Mouse (Mus musculus) skeletal muscle tissue, adult 2 months (tissue): ENCODE measurements around the gene Ttc28.

ENCODE experiments used
- DNase-seq: peaks from one replicate; pipeline ENCODE4 v3.0.0-alpha.2; 2012; ENCODE audit warnings: low read depth, low spot score

The Ttc28 gene

GRCm38 (mm10) chr5:111267100-111267499, 387.5 kb downstream of the Ttc28 start:
- peak; percentile 40 for DNase-seq

- DNase-seq: no peak
Measured at GRCm38 (mm10) chr5:111268852-111269251, 389.2 kb downstream of the Ttc28 start.

GRCm38 (mm10) chr5:111269613-111270205, 390.1 kb downstream of the Ttc28 start:
- DNase-seq: peak; percentile 75

- DNase-seq: no peak
Measured at GRCm38 (mm10) chr5:111270246-111271002, 390.8 kb downstream of the Ttc28 start.

GRCm38 (mm10) chr5:111273589-111273988, 394.0 kb downstream of the Ttc28 start:
- DNase-seq: peak; percentile 73

GRCm38 (mm10) chr5:111274948-111275347, 395.3 kb downstream of the Ttc28 start:
- no peak for DNase-seq

GRCm38 (mm10) chr5:111284420-111285175, 405.0 kb downstream of the Ttc28 start:
- no peak for DNase-seq

- DNase-seq: no peak
Measured at GRCm38 (mm10) chr5:111287571-111287970, 408.0 kb downstream of the Ttc28 start.

GRCm38 (mm10) chr5:111288486-111288885, 408.9 kb downstream of the Ttc28 start:
- no peak for DNase-seq

GRCm38 (mm10) chr5:111290071-111290470, 410.5 kb downstream of the Ttc28 start:
- DNase-seq: no peak

GRCm38 (mm10) chr5:111291639-111292038, 412.0 kb downstream of the Ttc28 start:
- no peak for DNase-seq

- DNase-seq: no peak
Measured at GRCm38 (mm10) chr5:111297801-111298200, 418.2 kb downstream of the Ttc28 start.

- no peak for DNase-seq
Measured at GRCm38 (mm10) chr5:111298706-111299105, 419.1 kb downstream of the Ttc28 start.

GRCm38 (mm10) chr5:111300776-111301175, 421.2 kb downstream of the Ttc28 start:
- DNase-seq: no peak

GRCm38 (mm10) chr5:111301736-111302135, 422.1 kb downstream of the Ttc28 start:
- no peak for DNase-seq

GRCm38 (mm10) chr5:111304730-111305129, 425.1 kb downstream of the Ttc28 start:
- DNase-seq: no peak

- DNase-seq: no peak
Measured at GRCm38 (mm10) chr5:111310185-111310584, 430.6 kb downstream of the Ttc28 start.

GRCm38 (mm10) chr5:111313833-111314232, 434.2 kb downstream of the Ttc28 start:
- DNase-seq: no peak

- no peak for DNase-seq
Measured at GRCm38 (mm10) chr5:111315061-111315460, 435.5 kb downstream of the Ttc28 start.

GRCm38 (mm10) chr5:111317526-111317925, 437.9 kb downstream of the Ttc28 start:
- no peak for DNase-seq

- DNase-seq: no peak
Measured at GRCm38 (mm10) chr5:111318946-111319345, 439.3 kb downstream of the Ttc28 start.

GRCm38 (mm10) chr5:111325813-111326212, 446.2 kb downstream of the Ttc28 start:
- no peak for DNase-seq
